Mouse (Mus musculus): ENCODE results near the gene Prr36. TPM values are rescaled to one million over a fixed set of nuclear protein-coding genes. Genes with fewer than 3 reads are reported as not detected.
A peak's percentile ranks its signal among the peaks of the same experiment; 100 is the strongest.

Gene Prr36
- 0.03 and 0.08 TPM in 2 replicates for total RNA-seq (2012; rRNA removed)
- under 1 TPM in 1 of 2 experiments, not detected in 1; 0.58 TPM for polyA plus RNA-seq (2012; ENCODE audit: insufficient read depth in 1 of 2, insufficient read length in 2 of 2, low read depth in 1 of 2, low replicate concordance in 2 of 2, missing spikeins in 1 of 2)

GRCm38 (mm10) chr8:4216791-4217621 lies at the start of gene Prr36:
Prr36 (minus strand) TSS chr8:4217459.
- no peaks in the 10 kb centered on the region for H3K9me3 ChIP-seq (replicated peaks; ENCODE audit: insufficient read depth, low read length)
- no peaks in the 10 kb centered on the region for H3K79me2 ChIP-seq (ENCODE audit: control insufficient read depth, insufficient read depth, low read length, poor library complexity)
- no peaks in the 10 kb centered on the region for H3K27me3 ChIP-seq (ENCODE audit: control insufficient read depth in 1 of 2, insufficient read depth in 2 of 2, low read length in 2 of 2)
- no peak for DNase-seq (ENCODE audit: low read depth, low spot score)
- TF ChIP-seq ELF1 (IDR thresholded peaks at IDR 0.05; ENCODE audit: low read depth, low read length) (no peak), MAFK (IDR thresholded peaks at IDR 0.05; ENCODE audit: borderline replicate concordance, low read depth, low read length) (no peak), POLR2A (IDR thresholded peaks at IDR 0.05; ENCODE audit: control insufficient read depth in 1 of 2, insufficient read depth in 1 of 2, low read depth in 1 of 2, low read length in 2 of 2, poor library complexity in 1 of 2) (0 out of 4 replicates have a peak, but pooled peaks of 1 of the 2 experiments have one; percentile 13), GATA1 (IDR thresholded peaks at IDR 0.05; ENCODE audit: low read depth, low read length) (no peak)
- H3K36me3 ChIP-seq (ENCODE audit: control insufficient read depth in 1 of 2, insufficient read depth in 2 of 2, low read length in 2 of 2) = peaks cover 0 to 7% of the 10 kb centered on the region in 2 experiments; a peak in 2 of 4 replicates
- no peak within 1 kb of the TSS for H3K4me3 ChIP-seq (ENCODE audit: control insufficient read depth in 1 of 2, insufficient read depth in 1 of 2, low read depth in 2 of 2, low read length in 2 of 2)
- no peak within 1 kb of the TSS for H3K27ac ChIP-seq (ENCODE audit: control insufficient read depth, low read depth, low read length)
- peaks cover 4 to 23% of the 10 kb centered on the region in 2 experiments for H3K4me1 ChIP-seq (ENCODE audit: control insufficient read depth in 1 of 2, insufficient read depth in 2 of 2, low read length in 2 of 2)
- no peak within 1 kb of the TSS for H3K9ac ChIP-seq (ENCODE audit: control insufficient read depth, low read depth, low read length, poor library complexity, severe bottlenecking)

DNA sequence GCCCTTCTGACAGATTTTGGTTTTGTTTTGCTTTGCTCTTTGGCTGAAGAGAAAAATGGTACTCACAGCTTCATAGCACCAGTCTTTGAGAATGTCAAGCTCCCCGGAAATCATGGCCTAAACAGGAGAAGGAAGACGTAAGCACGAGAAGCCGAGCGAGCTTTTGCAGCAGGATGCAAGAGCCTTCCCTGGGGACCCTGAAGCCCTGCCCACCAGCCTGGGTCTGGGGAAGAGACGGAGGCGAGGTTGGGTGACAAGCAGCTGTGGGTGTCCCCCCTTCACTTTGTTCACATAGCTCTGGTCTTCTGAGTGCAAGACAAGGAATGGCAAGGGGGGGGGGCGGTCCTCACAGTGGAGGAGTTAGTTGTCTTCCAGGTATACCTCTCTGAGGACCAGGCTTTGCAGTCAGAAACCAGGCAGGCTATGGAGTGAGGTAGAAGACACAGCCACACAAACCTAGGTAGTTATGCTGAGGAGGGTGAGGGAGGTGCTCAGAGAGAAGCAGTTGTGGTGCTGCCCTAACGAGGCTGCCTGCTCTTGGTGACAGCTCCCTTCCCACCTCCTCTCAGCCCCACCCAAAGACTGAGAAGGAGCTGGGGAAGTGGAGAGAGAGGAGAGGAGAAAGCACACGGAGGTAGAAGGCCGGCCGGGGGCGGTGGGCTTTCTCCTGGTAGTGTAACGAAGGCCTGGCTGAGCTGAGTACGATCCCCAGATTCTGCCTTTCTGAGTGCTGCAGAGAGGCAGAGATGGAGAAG lies 48.1 kb upstream of the Prr36 start:
- Histone ChIP-seq H3K9me3 (replicated peaks; ENCODE audit: insufficient read depth, low read length) (no peaks in the 10 kb centered on the region), H3K27ac (ENCODE audit: control insufficient read depth, low read depth, low read length) (no peak overlapping the region), H3K36me3 (ENCODE audit: control insufficient read depth in 1 of 2, insufficient read depth in 2 of 2, low read length in 2 of 2) (peaks cover 0 to 18% of the 10 kb centered on the region in 2 experiments; a peak in 2 of 4 replicates), H3K9ac (ENCODE audit: control insufficient read depth, low read depth, low read length, poor library complexity, severe bottlenecking) (no peak overlapping the region), H3K4me1 (ENCODE audit: control insufficient read depth in 1 of 2, insufficient read depth in 2 of 2, low read length in 2 of 2) (no peaks in the 10 kb centered on the region), H3K4me3 (ENCODE audit: control insufficient read depth in 1 of 2, insufficient read depth in 1 of 2, low read depth in 2 of 2, low read length in 2 of 2) (no peak overlapping the region), H3K27me3 (ENCODE audit: control insufficient read depth in 1 of 2, insufficient read depth in 2 of 2, low read length in 2 of 2) (no peaks in the 10 kb centered on the region), H3K79me2 (ENCODE audit: control insufficient read depth, insufficient read depth, low read length, poor library complexity) (no peaks in the 10 kb centered on the region)
- TF ChIP-seq MYB (IDR thresholded peaks at IDR 0.05; ENCODE audit: low read depth, low read length) (no peak), NRF1 (IDR thresholded peaks at IDR 0.05; ENCODE audit: insufficient read depth, low read depth, low read length, poor library complexity, severe bottlenecking) (no peak), MXI1 (IDR thresholded peaks at IDR 0.05; ENCODE audit: low read depth, low read length) (no peak), POLR2AphosphoS5 (IDR thresholded peaks at IDR 0.05; ENCODE audit: borderline replicate concordance, low read depth, low read length) (no peak), E2F4 (IDR thresholded peaks at IDR 0.05; ENCODE audit: borderline replicate concordance, low read depth, low read length) (no peak), CHD2 (IDR thresholded peaks at IDR 0.05; ENCODE audit: low read length) (no peak), NELFE (IDR thresholded peaks at IDR 0.05; ENCODE audit: low read depth, low read length) (no peak), BHLHE40 (IDR thresholded peaks at IDR 0.05; ENCODE audit: borderline replicate concordance, low read depth, low read length) (no peak), ETS1 (IDR thresholded peaks at IDR 0.05; ENCODE audit: low read depth, low read length) (no peak)
- DNase-seq (ENCODE audit: low read depth, low spot score) = no peak

All from MEL (cell line).